Mouse (Mus musculus) neural tube, embryonic 14.5 days (tissue): Measurements from ENCODE around the gene Rab15. TPM values are rescaled to one million over a fixed set of nuclear protein-coding genes. Genes with fewer than 3 reads are reported as not detected.

Source experiments
- ATAC-seq: fragments of 200-750 bp; cut with Nextera tagmentation; 2 replicates; pipeline ENCODE4 v1.8.0; 2017; ENCODE audit warnings: low read depth, mild to moderate bottlenecking, moderate TSS enrichment, moderate library complexity
- H3K27ac ChIP-seq: fragments of 300-500 bp; sonication (generic); 2 replicates; pipeline ENCODE4 v1.5.1; 2014; ENCODE audit warnings: low read depth, mild to moderate bottlenecking, control low read depth, low read length, moderate library complexity, mixed read lengths
- H3K27me3 ChIP-seq: fragments of 300-500 bp; sonication (generic); 2 replicates; pipeline ENCODE4 v1.6.1; 2014; ENCODE audit warnings: low read length; ENCODE audit not compliant: control insufficient read depth, insufficient read depth
- H3K36me3 ChIP-seq: fragments of 300-500 bp; sonication (generic); 2 replicates; pipeline ENCODE4 v1.6.1; 2014; ENCODE audit warnings: low read length, mixed read lengths; ENCODE audit not compliant: control insufficient read depth, insufficient read depth
- H3K4me1 ChIP-seq: fragments of 300-500 bp; sonication (generic); 2 replicates; pipeline ENCODE4 v1.6.1; 2014; ENCODE audit warnings: low read length; ENCODE audit not compliant: control insufficient read depth, insufficient read depth
- H3K4me2 ChIP-seq: fragments of 300-500 bp; sonication (generic); 2 replicates; pipeline ENCODE4 v1.6.1; 2014; ENCODE audit warnings: mild to moderate bottlenecking, low read depth, low read length, control low read depth
- H3K4me3 ChIP-seq: fragments of 300-500 bp; sonication (generic); 2 replicates; pipeline ENCODE4 v1.5.1; 2014; ENCODE audit warnings: low read depth, low read length, control low read depth, mixed read lengths
- H3K9ac ChIP-seq: fragments of 300-500 bp; sonication (generic); replicated peaks from 2 replicates; pipeline ENCODE4 v1.6.1; 2014; ENCODE audit warnings: low read depth, mild to moderate bottlenecking, control low read depth, low read length, mixed read lengths
- H3K9me3 ChIP-seq: fragments of 300-500 bp; sonication (generic); 2 replicates; pipeline ENCODE4 v1.6.1; 2016; ENCODE audit warnings: low read length; ENCODE audit not compliant: control insufficient read depth
- WGBS: fragments of 180-500 bp; shearing (Covaris S2); extraction: QIAGEN DNeasy Blood & Tissue Kit; methylation state at CpG from one replicate; pipeline ENCODE4 v1.1.7; 2014; 5-methylcytosine and 5-hydroxymethylcytosine counted together
- polyA plus RNA-seq: library from polyadenylated mRNA; unstranded; fragments of >200 nt; fragmentation: Nextera tagmentation; extraction: Ambion mirVana; gene quantifications from 2 replicates; pipeline ENCODE4 v1.2.1, GENCODE M21; 2014

Gene Rab15
- polyA plus RNA-seq, 1 experiment from 2014 or later = 22.3 TPM

GRCm38 (mm10) chr12:76776898-76777297 lies 45.8 kb downstream of the Rab15 start:
- Histone ChIP-seq H3K4me3 (no peak overlapping the region), H3K4me1 (no peaks in the 10 kb centered on the region), H3K9ac (no peak overlapping the region), H3K27ac (no peak overlapping the region), H3K4me2 (no peak overlapping the region), H3K9me3 (no peaks in the 10 kb centered on the region), H3K36me3 (no peaks in the 10 kb centered on the region), H3K27me3 (no peaks in the 10 kb centered on the region)
- no peak for ATAC-seq
- 95% methylated on average over 5 of the region's 5 CpGs for WGBS

GRCm38 (mm10) chr12:76775132-76775531 lies 47.6 kb downstream of the Rab15 start:
- Histone ChIP-seq H3K4me2 (no peak overlapping the region), H3K27me3 (no peaks in the 10 kb centered on the region), H3K27ac (no peak overlapping the region), H3K9ac (no peak overlapping the region), H3K4me3 (no peak overlapping the region), H3K4me1 (no peaks in the 10 kb centered on the region), H3K9me3 (no peaks in the 10 kb centered on the region), H3K36me3 (no peaks in the 10 kb centered on the region)
- no peak for ATAC-seq
- 58% methylated on average over 4 of the region's 4 CpGs for WGBS

GRCm38 (mm10) chr12:76774652-76775051 lies 48.1 kb downstream of the Rab15 start:
- Histone ChIP-seq H3K4me3 (no peak overlapping the region), H3K27ac (no peak overlapping the region), H3K4me2 (no peak overlapping the region), H3K4me1 (no peaks in the 10 kb centered on the region), H3K9me3 (no peaks in the 10 kb centered on the region), H3K27me3 (no peaks in the 10 kb centered on the region), H3K9ac (no peak overlapping the region), H3K36me3 (no peaks in the 10 kb centered on the region)
- 78% methylated on average over 3 of the region's 3 CpGs for WGBS
- no peak for ATAC-seq

DNA sequence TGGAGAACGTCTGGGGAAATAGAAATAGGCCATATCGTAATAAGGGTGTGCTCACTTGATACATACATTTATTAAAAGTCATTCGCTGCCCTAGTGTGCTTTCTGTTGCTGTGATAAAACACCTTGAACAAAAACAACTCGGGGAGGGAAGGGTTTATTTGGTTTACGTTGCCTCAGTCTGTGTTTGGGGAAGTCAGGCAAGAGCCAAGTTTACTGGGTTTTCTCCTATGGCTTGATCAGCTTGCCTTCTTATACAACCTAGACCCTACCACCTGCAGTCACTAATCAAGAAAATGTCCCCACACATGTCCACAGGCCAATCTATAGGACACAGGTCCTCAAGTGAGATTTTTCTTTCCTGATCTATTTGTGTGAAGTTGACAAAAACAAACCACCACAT lies 51.2 kb downstream of the Rab15 start:
- H3K9me3 ChIP-seq = no peaks in the 10 kb centered on the region
- no peak overlapping the region for H3K4me3 ChIP-seq
- H3K4me1 ChIP-seq = no peaks in the 10 kb centered on the region
- H3K4me2 ChIP-seq = no peak overlapping the region
- no peak overlapping the region for H3K27ac ChIP-seq
- WGBS = 90% methylated on average over 5 of the region's 5 CpGs
- no peak overlapping the region for H3K9ac ChIP-seq
- no peaks in the 10 kb centered on the region for H3K27me3 ChIP-seq
- no peak for ATAC-seq
- H3K36me3 ChIP-seq = no peaks in the 10 kb centered on the region

DNA sequence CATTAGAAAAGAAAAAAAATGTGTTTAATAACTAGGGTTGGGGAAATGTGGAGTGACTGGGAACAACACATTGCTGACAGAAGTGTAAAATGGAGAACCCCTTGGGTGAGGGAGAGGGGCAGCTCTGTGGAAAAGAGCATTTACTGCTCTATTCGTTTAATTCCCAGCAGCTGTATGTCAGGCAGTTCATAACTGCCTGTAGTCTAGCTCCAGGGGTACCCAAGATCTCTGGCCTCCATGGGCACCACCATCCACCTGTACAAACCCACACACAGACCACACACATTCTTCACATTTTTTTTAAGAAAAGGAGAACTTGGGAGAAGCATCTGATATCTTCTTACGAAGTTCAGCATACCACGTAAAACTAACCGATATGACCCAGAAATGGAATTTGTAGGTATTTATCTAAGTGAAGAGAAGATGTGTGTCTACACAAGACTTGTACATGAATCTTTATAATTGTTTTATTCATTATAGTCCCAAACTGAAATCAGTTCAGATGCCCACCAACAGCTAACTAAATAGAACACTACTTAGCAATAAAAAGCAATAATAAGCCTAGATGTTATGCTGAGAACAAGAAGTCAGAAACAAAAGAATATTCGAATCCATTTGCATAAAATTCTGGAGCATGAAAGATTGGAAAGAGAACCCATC lies 51.7 kb downstream of the Rab15 start:
- H3K4me3 ChIP-seq = no peak overlapping the region
- ATAC-seq = no peak
- no peaks in the 10 kb centered on the region for H3K27me3 ChIP-seq
- no peaks in the 10 kb centered on the region for H3K36me3 ChIP-seq
- no peaks in the 10 kb centered on the region for H3K9me3 ChIP-seq
- no peaks in the 10 kb centered on the region for H3K4me1 ChIP-seq
- no peak overlapping the region for H3K27ac ChIP-seq
- WGBS = 89% methylated on average over 5 of the region's 5 CpGs
- no peak overlapping the region for H3K4me2 ChIP-seq
- no peak overlapping the region for H3K9ac ChIP-seq

GRCm38 (mm10) chr12:76765901-76766630 lies 56.6 kb downstream of the Rab15 start:
- no peaks in the 10 kb centered on the region for H3K36me3 ChIP-seq
- no peaks in the 10 kb centered on the region for H3K4me1 ChIP-seq
- ATAC-seq = peak; percentile 19
- peak overlapping the region; percentile 79 for H3K27ac ChIP-seq
- peak overlapping the region; percentile 56 for H3K4me2 ChIP-seq
- peak overlapping the region; percentile 47 for H3K4me3 ChIP-seq
- no peaks in the 10 kb centered on the region for H3K9me3 ChIP-seq
- H3K9ac ChIP-seq = peak overlapping the region; percentile 72
- H3K27me3 ChIP-seq = no peaks in the 10 kb centered on the region
- 32% methylated on average over 20 of the region's 20 CpGs for WGBS

DNA sequence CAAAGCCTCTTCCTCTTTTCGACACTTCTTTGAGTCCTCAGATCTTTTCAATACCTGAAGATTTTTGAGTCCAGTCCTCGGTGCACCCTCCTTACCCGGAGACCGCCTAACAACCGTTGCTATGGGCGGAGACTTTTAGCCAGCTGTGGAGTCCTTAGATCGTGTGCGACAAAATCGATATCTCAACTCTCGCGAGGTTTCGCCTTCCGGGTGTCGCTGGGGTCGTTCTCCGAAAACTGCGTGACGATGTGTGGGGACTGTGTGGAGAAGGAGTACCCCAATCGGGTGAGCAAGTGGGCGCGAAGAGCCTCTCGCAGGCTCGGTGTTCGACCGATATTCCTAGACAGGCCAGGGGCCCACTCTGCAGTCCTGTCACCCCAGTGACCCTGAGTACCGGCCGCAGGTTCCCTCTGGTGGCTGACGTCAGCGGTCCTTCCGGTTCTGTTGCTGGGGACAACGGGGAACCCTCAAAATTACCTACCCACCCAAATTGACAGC lies 57.3 kb downstream of the Rab15 start, which contains the start of the genes Churc1 and Fntb:
TSS of gene Churc1 (plus strand) at position 185 of the 498 bp plus-strand sequence.
TSS of gene Fntb (plus strand) at position 236 of the 498 bp plus-strand sequence.
- Histone ChIP-seq H3K4me2 (peak within 1 kb of the TSS; percentile 56), H3K36me3 (no peaks in the 10 kb centered on the region), H3K4me1 (no peaks in the 10 kb centered on the region), H3K27ac (peak within 1 kb of the TSS; percentile 79), H3K9ac (peak within 1 kb of the TSS; percentile 72), H3K9me3 (no peaks in the 10 kb centered on the region), H3K27me3 (no peaks in the 10 kb centered on the region), H3K4me3 (peak within 1 kb of the TSS; percentile 47)
- peak; percentile 98 for ATAC-seq
- WGBS = under 1% methylated on average over 31 of the region's 31 CpGs

DNA sequence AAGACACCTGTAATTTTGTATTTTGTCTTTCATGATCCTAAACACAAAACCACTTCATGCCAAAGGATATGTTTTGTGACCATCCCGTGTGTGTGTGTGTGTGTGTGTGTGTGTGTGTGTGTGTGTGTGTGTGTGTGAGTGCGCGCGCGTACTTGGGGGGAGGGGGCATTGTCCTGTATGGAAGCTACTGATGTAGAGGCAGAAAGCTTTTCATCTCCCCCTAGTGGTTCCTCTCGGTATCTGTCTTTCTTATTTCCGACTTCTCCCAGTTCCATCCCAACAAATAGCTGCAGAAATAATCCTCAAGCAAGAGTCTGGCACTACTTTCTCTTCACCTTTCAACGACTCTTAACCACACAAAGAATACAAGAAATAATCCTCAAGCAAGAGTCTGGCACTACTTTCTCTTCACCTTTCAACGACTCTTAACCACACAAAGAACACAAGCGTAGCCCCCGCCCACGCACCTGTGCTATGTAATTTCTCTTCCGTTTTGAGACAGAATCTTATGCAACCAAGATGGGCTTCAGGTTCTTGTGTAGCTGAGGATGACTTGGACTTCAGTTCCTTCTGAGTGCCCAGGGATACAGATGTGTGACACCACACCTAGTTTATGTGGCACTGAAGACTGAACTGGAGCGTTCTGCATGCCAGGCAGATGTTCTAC lies 69.9 kb downstream of the Rab15 start:
- Histone ChIP-seq H3K4me1 (no peaks in the 10 kb centered on the region), H3K36me3 (no peaks in the 10 kb centered on the region), H3K9ac (no peak overlapping the region), H3K27me3 (no peaks in the 10 kb centered on the region), H3K9me3 (no peaks in the 10 kb centered on the region), H3K4me3 (no peak overlapping the region), H3K4me2 (no peak overlapping the region), H3K27ac (no peak overlapping the region)
- ATAC-seq = 0 out of 2 replicates have a peak, but pooled peaks have one; percentile 51
- 53% methylated on average over 11 of the region's 14 CpGs for WGBS
